Mouse (Mus musculus): ENCODE data around the gene Hras. TPM values are rescaled to one million over a fixed set of nuclear protein-coding genes. Genes with fewer than 3 reads are reported as not detected.
A peak's percentile ranks its signal among the peaks of the same experiment; 100 is the strongest.

Hras gene
- polyA plus RNA-seq, 1 experiment = 181 TPM

GRCm38 (mm10) chr7:141191796-141192685 is 1.8 kb downstream of the Hras start:
- H3K4me3 ChIP-seq (ENCODE audit: insufficient read depth, poor library complexity, severe bottlenecking) = no peak overlapping the region
- no peaks in the 10 kb centered on the region for H3K27me3 ChIP-seq (ENCODE audit: control insufficient read depth, insufficient read depth, insufficient read length)
- TF ChIP-seq MYOG (IDR thresholded peaks at IDR 0.05; ENCODE audit: control insufficient read depth, extremely low read depth, insufficient read length) = no peak
- TF ChIP-seq USF1 (IDR thresholded peaks at IDR 0.05; ENCODE audit: low read depth) = no peak
- no peak for TF ChIP-seq MAX (IDR thresholded peaks at IDR 0.05)
- TF ChIP-seq MYOD1 (IDR thresholded peaks at IDR 0.05; ENCODE audit: control insufficient read depth, insufficient read length, low read depth) = no peak
- no peak for TF ChIP-seq FOSL1 (IDR thresholded peaks at IDR 0.05; ENCODE audit: insufficient read depth, low read length, poor library complexity, severe bottlenecking)
- no peak for TF ChIP-seq CTCF (IDR thresholded peaks at IDR 0.05; ENCODE audit: control insufficient read depth, insufficient read depth, insufficient read length)
- no peak for TF ChIP-seq CEBPB (IDR thresholded peaks at IDR 0.05; ENCODE audit: low read depth)
- no peak overlapping the region for H3ac ChIP-seq (ENCODE audit: control insufficient read depth, insufficient read length, low read depth)
- peaks cover 6% of the 10 kb centered on the region for H3K79me3 ChIP-seq (ENCODE audit: low read depth)
- peaks cover 20% of the 10 kb centered on the region for H3K79me2 ChIP-seq (ENCODE audit: control insufficient read depth, insufficient read depth)
- peaks cover 14% of the 10 kb centered on the region for H3K36me3 ChIP-seq (ENCODE audit: control insufficient read depth, insufficient read depth)

- TF ChIP-seq FOSL1 (IDR thresholded peaks at IDR 0.05; ENCODE audit: insufficient read depth, low read length, poor library complexity, severe bottlenecking) = no peak
- no peak for TF ChIP-seq CTCF (IDR thresholded peaks at IDR 0.05; ENCODE audit: control insufficient read depth, insufficient read depth, insufficient read length)
- TF ChIP-seq MYOD1 (IDR thresholded peaks at IDR 0.05; ENCODE audit: control insufficient read depth, insufficient read length, low read depth) = no peak
- TF ChIP-seq CEBPB (IDR thresholded peaks at IDR 0.05; ENCODE audit: low read depth) = no peak
- TF ChIP-seq USF1 (IDR thresholded peaks at IDR 0.05; ENCODE audit: low read depth) = no peak
- no peak for TF ChIP-seq MYOG (IDR thresholded peaks at IDR 0.05; ENCODE audit: control insufficient read depth, extremely low read depth, insufficient read length)
- no peak for TF ChIP-seq MAX (IDR thresholded peaks at IDR 0.05)
- Histone ChIP-seq H3K27me3 (ENCODE audit: control insufficient read depth, insufficient read depth, insufficient read length) (no peaks in the 10 kb centered on the region), H3K79me3 (ENCODE audit: low read depth) (peaks cover 6% of the 10 kb centered on the region), H3K36me3 (ENCODE audit: control insufficient read depth, insufficient read depth) (peaks cover 14% of the 10 kb centered on the region), H3ac (ENCODE audit: control insufficient read depth, insufficient read length, low read depth) (no peak overlapping the region), H3K79me2 (ENCODE audit: control insufficient read depth, insufficient read depth) (peaks cover 20% of the 10 kb centered on the region), H3K4me3 (ENCODE audit: insufficient read depth, poor library complexity, severe bottlenecking) (no peak overlapping the region)
Measured at GRCm38 (mm10) chr7:141191036-141191435, 2.8 kb downstream of the Hras start.

GRCm38 (mm10) chr7:141190220-141190619 is 3.6 kb downstream of the Hras start:
- H3K27me3 ChIP-seq (ENCODE audit: control insufficient read depth, insufficient read depth, insufficient read length) = no peaks in the 10 kb centered on the region
- H3K79me3 ChIP-seq (ENCODE audit: low read depth) = peaks cover 6% of the 10 kb centered on the region
- H3ac ChIP-seq (ENCODE audit: control insufficient read depth, insufficient read length, low read depth) = no peak overlapping the region
- TF ChIP-seq CTCF (IDR thresholded peaks at IDR 0.05; ENCODE audit: control insufficient read depth, insufficient read depth, insufficient read length) (no peak), MYOG (IDR thresholded peaks at IDR 0.05; ENCODE audit: control insufficient read depth, extremely low read depth, insufficient read length) (no peak)
- H3K4me3 ChIP-seq (ENCODE audit: insufficient read depth, poor library complexity, severe bottlenecking) = no peak overlapping the region
- peaks cover 20% of the 10 kb centered on the region for H3K79me2 ChIP-seq (ENCODE audit: control insufficient read depth, insufficient read depth)
- H3K36me3 ChIP-seq (ENCODE audit: control insufficient read depth, insufficient read depth) = peaks cover 14% of the 10 kb centered on the region

GRCm38 (mm10) chr7:141188733-141189132 is 5.1 kb downstream of the Hras start:
- Histone ChIP-seq H3K4me3 (ENCODE audit: insufficient read depth, poor library complexity, severe bottlenecking) (no peak overlapping the region), H3K36me3 (ENCODE audit: control insufficient read depth, insufficient read depth) (peaks cover 14% of the 10 kb centered on the region), H3K79me2 (ENCODE audit: control insufficient read depth, insufficient read depth) (peaks cover 20% of the 10 kb centered on the region), H3K27me3 (ENCODE audit: control insufficient read depth, insufficient read depth, insufficient read length) (no peaks in the 10 kb centered on the region), H3ac (ENCODE audit: control insufficient read depth, insufficient read length, low read depth) (no peak overlapping the region), H3K79me3 (ENCODE audit: low read depth) (peaks cover 6% of the 10 kb centered on the region)
- TF ChIP-seq MAX (IDR thresholded peaks at IDR 0.05) (no peak), MYOD1 (IDR thresholded peaks at IDR 0.05; ENCODE audit: control insufficient read depth, insufficient read length, low read depth) (no peak), MYOG (IDR thresholded peaks at IDR 0.05; ENCODE audit: control insufficient read depth, extremely low read depth, insufficient read length) (no peak), FOSL1 (IDR thresholded peaks at IDR 0.05; ENCODE audit: insufficient read depth, low read length, poor library complexity, severe bottlenecking) (no peak), CTCF (IDR thresholded peaks at IDR 0.05; ENCODE audit: control insufficient read depth, insufficient read depth, insufficient read length) (no peak), USF1 (IDR thresholded peaks at IDR 0.05; ENCODE audit: low read depth) (no peak), CEBPB (IDR thresholded peaks at IDR 0.05; ENCODE audit: low read depth) (no peak)

GRCm38 (mm10) chr7:141188194-141188593 is 5.6 kb downstream of the Hras start:
- Histone ChIP-seq H3K4me3 (ENCODE audit: insufficient read depth, poor library complexity, severe bottlenecking) (no peak overlapping the region), H3K36me3 (ENCODE audit: control insufficient read depth, insufficient read depth) (peaks cover 14% of the 10 kb centered on the region), H3ac (ENCODE audit: control insufficient read depth, insufficient read length, low read depth) (no peak overlapping the region), H3K27me3 (ENCODE audit: control insufficient read depth, insufficient read depth, insufficient read length) (no peaks in the 10 kb centered on the region), H3K79me2 (ENCODE audit: control insufficient read depth, insufficient read depth) (peaks cover 16% of the 10 kb centered on the region), H3K79me3 (ENCODE audit: low read depth) (peaks cover 5% of the 10 kb centered on the region)
- TF ChIP-seq MYOG (IDR thresholded peaks at IDR 0.05; ENCODE audit: control insufficient read depth, extremely low read depth, insufficient read length) (no peak), CEBPB (IDR thresholded peaks at IDR 0.05; ENCODE audit: low read depth) (no peak)

GRCm38 (mm10) chr7:141176173-141176572 is 17.6 kb downstream of the Hras start:
- H3K4me3 ChIP-seq (ENCODE audit: insufficient read depth, poor library complexity, severe bottlenecking) = no peak overlapping the region
- H3ac ChIP-seq (ENCODE audit: control insufficient read depth, insufficient read length, low read depth) = no peak overlapping the region
- no peaks in the 10 kb centered on the region for H3K36me3 ChIP-seq (ENCODE audit: control insufficient read depth, insufficient read depth)
- peaks cover 6% of the 10 kb centered on the region for H3K79me3 ChIP-seq (ENCODE audit: low read depth)
- no peaks in the 10 kb centered on the region for H3K27me3 ChIP-seq (ENCODE audit: control insufficient read depth, insufficient read depth, insufficient read length)
- TF ChIP-seq CTCF (IDR thresholded peaks at IDR 0.05; ENCODE audit: control insufficient read depth, insufficient read depth, insufficient read length) (peak; percentile 82), FOSL1 (IDR thresholded peaks at IDR 0.05; ENCODE audit: insufficient read depth, low read length, poor library complexity, severe bottlenecking) (no peak), MYOG (IDR thresholded peaks at IDR 0.05; ENCODE audit: control insufficient read depth, extremely low read depth, insufficient read length) (no peak)
- peaks cover 6% of the 10 kb centered on the region for H3K79me2 ChIP-seq (ENCODE audit: control insufficient read depth, insufficient read depth)
